Mouse (Mus musculus) spleen, embryonic (tissue): ENCODE measurements around the gene Crygc.
"Not testable (repeated sequence)": the region's sequence is repeated elsewhere in the genome, so short reads cannot be mapped to it uniquely, and the experiment has no call there.

ENCODE experiments used
- CTCF ChIA-PET: fragments of 350-600 bp; sonication (Branson Sonifier 250); formaldehyde crosslinking; loops from one replicate; lab custom pipeline; 2022; lab: Charles Lee

Gene Crygc

DNA sequence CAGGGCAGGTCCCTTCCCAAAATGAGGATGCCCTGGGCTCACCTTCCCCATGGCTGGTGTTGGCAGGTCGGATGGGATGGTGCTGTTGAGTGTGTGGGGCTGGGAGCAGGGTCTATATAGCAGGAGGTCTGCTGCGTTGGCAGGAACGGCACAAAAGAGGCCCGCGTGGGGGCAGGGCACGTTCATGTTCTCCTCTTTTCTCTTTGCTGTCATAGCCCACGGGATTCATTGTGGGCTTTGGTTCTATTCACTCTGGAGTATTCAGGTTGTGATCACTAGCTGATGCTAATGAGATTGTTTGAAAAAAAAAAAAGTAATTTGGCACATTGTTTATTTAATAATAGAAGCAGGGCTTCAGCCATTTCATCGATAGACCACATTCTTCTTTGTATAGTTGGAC is 10.1 kb downstream of the Crygc start, which contains the start of gene Crygd:
Gene Crygd (minus strand): TSS at position 101 of the 400 bp plus-strand sequence.
- CTCF ChIA-PET, result no interaction called here

DNA sequence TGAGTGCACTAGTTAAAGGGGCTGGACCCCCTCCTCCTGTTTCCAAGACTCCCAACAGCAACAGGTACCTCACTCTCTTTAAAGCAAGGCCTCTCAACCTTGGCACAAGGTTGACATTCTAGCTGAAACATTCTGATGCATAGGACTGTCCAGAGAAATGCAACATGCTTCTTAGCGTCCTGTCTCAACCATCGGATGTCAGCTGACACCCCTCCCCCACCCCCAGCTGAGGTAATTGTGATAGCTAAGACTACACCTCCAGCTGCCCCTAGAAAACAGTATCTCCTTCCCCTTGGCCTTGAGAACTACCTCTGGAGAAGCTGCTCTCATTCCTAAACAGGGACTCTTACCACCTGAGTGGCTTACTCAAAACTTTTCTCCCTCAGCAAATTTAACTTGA is 21.3 kb downstream of the Crygc start:
- CTCF ChIA-PET, result no interaction called here

DNA sequence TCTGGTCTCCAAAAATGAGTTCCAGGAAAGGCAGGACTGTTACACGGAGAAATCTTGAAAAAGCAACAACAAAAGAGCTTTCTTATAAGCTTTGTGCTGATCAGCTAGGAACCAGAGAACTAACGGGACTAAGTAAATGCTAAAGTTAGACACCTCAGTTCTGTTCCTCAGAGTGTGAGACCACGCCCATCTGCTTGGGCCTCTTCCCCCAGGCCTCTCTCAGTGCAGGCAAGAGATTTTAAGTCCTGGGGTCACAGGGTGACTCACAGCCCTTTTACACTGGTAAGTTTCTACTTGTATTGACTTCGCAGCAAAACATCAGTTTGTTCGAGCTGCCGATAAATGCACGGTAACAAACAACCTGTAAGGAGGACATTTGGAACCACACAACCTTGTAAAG is 21.8 kb downstream of the Crygc start:
- CTCF ChIA-PET, result no interaction called here

DNA sequence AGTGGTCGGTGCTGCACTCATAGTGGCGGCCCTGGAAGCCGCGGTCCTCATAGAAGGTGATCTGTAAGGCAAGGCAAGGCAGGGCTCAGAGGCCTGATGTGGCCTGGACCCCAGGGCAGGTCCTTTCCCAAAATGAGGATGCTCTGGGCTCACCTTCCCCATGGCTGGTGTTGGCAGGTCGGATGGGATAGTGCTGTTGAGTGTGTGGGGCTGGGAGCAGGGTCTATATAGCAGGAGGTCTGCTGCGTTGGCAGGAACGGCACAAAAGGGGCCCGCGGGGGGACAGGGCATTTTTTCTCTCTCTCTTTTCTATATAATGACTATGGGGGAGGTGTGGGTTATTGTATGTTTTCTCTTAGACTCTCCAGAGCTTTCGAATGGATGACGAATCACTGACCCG is 22.5 kb downstream of the Crygc start, which contains the start of gene Cryge:
Gene Cryge (minus strand): TSS at position 198 of the 400 bp plus-strand sequence.
- CTCF ChIA-PET, result not testable (repeated sequence)

DNA sequence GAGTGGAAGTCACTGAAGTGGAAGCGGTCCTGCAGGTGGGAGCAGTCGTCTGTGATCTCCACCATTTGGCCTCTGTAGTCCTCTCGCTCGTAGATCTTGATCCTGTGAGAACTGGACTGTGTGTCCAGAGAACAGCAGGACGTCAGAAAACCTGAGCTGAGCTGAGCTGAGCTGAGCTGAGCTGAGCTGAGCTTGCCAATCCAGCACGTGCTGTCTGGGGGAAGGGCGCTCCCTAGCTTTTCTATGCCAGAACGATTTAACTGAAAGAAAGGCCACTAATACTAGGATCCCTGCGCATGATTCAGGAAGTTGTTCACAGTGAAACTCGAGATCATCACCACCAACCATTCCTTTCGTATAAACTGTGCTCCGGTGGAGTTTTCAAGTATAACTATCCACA is 24.7 kb downstream of the Crygc start:
- CTCF ChIA-PET, result no interaction called here

DNA sequence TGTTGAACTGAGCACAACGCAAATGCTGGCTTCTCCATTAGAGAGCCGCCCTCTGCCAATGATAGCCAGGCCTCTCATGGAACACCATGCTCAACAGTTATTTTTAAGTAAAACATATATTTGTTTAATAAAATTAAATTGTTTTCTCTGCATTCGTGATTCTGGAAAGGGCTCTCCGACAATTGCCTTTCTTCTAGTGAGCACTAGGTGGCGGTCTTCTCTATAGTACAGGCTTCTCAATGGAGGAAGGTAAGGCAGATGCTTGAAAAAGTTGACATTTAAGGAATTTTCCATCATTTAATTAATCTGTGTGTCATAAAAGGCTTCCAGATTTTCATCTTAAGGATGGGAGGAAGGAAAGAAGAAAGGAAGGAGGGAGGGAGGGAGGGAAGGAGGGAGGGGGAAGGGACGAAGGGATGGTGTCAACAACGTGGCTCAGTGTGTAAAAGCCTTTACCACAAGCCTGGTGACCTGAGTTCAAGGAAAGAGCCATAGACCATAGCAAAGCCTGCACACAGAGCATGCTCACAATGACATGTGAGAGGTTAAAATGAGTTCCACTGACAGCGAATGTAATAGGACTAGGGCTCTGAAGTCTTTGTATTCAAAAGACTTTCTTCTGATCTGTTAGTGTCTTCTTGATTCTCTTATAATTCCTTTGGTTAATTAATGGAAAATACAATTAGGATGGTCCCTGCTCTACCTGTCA is 26.9 kb downstream of the Crygc start:
- CTCF ChIA-PET, result no interaction called here

DNA sequence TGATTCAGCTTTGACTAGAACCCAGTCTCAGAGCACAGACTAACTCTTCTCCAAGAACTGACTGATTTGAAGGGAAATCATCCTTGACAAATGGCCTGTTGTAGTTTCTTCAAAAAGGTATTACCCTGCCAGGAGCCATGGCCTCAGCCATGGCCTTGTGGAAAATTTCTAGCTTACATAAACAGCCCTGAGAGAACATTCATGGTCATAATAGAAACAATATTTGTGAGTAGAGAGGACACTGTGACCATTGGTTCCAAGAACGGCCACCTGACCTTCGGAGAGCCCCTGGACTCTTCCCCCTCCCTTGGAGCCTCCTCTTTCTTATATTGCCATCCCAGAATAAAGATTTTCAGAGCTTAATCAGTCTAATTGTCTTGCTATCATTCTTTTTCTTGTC is 30.1 kb downstream of the Crygc start:
- CTCF ChIA-PET, result no interaction called here

DNA sequence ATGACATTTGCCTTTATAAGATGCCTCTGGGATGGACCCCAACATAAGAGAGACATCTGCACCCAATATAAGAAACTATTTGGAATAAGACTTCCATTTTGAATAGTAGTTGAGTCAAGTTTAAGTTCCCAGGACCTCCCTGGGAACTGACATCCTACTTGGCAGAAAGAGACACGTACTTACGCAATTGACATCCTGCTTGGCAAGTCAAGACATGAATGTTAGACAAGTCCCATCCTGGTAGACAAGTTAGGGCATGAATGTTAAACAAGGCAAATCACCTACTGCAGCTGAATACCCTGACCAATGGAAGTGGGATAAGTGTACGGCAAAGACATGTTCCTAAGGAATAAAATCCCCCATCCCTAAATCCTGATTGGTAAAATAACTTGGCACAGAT is 31.7 kb downstream of the Crygc start:
- CTCF ChIA-PET, result no interaction called here

DNA sequence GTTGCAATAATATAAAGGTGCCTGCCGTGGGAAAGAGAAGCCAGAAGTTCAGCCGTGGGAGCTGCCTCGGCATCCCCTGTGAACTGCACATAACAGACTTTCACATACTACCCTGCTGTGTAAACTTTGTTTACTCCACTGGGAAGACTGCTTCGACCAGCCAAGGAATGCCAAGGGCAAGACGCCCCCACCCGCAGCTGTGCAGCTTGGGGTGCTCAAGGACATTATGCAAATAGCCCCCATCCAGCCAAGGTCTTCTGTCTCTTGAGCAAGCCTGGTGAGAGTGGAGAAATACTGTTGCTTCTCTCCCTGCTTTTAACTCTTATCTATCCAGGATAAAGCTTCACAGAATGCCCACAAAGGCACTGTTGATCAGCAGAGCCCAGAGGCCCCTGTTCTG is 32.7 kb downstream of the Crygc start:
- CTCF ChIA-PET, result no interaction called here

DNA sequence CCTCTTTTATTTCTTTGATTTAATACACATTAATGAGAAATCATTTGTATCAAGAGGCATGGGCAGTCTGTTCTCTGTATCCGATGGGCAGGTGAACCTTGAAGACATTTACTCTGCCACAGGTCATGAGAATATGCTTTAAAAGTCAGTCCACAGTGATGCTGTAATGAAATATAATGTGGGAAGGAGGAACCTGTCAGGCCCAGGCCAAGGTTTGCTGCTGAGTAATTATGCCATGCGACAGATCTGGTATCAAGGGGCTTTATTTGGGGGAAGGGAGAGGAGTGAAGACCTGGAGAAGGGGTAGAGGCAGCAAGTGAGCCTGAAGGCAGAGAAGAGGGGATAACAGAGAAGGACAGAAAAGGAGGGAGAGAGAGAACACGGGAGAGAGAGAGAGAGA is 33.8 kb downstream of the Crygc start:
- CTCF ChIA-PET, result no interaction called here

DNA sequence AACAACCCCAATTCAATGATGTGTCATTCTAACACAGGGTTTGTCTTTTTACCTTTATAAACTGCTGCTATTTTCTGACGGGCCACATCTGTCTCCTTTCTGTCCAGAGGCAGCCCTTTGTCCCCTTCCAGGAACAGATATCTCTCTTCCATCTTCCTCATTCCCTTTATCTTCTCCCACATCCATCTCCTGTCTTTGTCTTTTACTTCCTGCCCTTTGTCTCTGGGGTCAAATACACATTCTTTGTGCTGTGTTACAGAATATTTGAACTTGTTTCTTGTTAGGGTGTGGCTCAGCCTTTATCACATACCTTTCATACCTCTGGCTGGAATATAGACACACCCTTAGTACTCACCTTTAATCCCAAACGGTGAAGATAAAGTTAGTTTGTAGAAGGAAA is 35.9 kb downstream of the Crygc start:
- CTCF ChIA-PET, result no interaction called here

DNA sequence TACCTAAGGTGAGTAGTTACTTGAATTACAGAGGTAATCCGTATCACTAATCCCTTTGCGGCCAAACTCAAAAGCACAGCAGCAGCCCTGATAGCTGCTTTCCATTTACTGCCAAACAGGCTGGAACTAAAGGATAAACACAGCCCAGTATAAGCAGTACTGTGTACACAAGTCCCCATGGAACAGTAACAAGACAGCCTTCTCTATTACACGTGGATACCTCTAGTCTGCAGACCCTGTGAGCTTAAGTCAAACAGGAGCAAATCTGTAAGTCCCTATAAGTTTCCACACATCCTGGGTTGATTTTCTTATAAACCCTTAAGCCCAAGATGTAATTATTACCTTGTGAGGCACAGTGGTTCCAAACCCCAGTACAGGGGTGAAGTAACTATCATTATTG is 38.0 kb downstream of the Crygc start:
- CTCF ChIA-PET, result no interaction called here

DNA sequence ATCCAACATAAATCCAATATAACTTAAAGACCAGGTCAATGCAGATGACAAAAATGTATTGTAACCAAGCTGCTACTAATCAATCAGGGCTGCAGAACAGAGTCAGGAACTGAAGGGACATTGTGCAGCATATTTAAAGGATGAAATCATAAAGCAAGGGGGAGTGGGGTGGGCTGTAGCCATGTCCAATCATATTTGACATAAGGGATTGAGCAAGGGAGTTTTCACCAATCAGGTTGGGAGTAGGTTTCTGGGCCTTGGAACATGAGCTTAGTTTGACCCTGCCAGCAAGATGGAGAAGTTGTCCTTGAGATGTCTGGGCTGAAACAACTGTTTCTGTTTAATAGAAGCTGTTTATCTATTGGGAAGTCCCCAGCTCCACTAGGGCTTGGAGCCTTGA is 40.8 kb downstream of the Crygc start, which contains the start of gene Akr1cl:
Gene Akr1cl (minus strand): TSS at position 119 of the 400 bp plus-strand sequence.
- CTCF ChIA-PET, result interaction anchor here (0.7 kb wide), 1 partner anchor 32 kb away, joined by 3 read pairs; no protein-coding TSS in a partner anchor

DNA sequence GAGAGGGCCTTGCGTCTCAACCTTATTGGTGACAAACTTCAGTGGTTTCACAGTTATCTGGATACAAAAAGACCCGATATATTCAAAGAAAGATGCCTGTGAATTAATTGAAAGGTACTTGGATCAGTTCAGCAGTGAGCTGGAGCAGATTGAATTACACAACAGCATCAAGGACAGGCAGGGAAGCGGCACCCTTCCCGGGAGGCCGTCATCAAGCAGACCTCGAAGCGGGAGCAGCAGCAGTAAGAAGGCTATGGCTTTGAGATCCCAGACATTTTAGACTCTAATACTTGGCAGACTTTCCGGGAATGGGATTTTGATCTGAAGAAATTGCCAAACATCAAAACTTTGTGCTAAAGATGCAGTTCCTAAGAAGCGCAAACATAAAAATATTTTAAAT is 45.3 kb downstream of the Crygc start:
- CTCF ChIA-PET, result no interaction called here
